Mouse (Mus musculus) midbrain, embryonic 16.5 days (tissue): ENCODE measurements around the gene Lrrc61. TPM values are rescaled to one million over a fixed set of nuclear protein-coding genes. Genes with fewer than 3 reads are reported as not detected.
"Not testable (repeated sequence)": the region's sequence is repeated elsewhere in the genome, so short reads cannot be mapped to it uniquely, and the experiment has no call there.

ENCODE experiments used
- ATAC-seq: fragments of 200-750 bp; cut with Nextera tagmentation; 2 replicates; pipeline ENCODE4 v1.8.0; 2017; ENCODE audit warnings: moderate TSS enrichment
- H3K27ac ChIP-seq: fragments of 300-500 bp; sonication (generic); 2 replicates; pipeline ENCODE4 v1.5.1; 2014; ENCODE audit warnings: mild to moderate bottlenecking, low read length, mixed read lengths
- H3K27me3 ChIP-seq: fragments of 300-500 bp; sonication (generic); 2 replicates; pipeline ENCODE4 v1.6.1; 2014; ENCODE audit warnings: low read depth, low read length, mixed read lengths; ENCODE audit not compliant: control insufficient read depth, insufficient read depth
- H3K36me3 ChIP-seq: fragments of 300-500 bp; sonication (generic); 2 replicates; pipeline ENCODE4 v1.6.1; 2014; ENCODE audit warnings: mild to moderate bottlenecking, low read length, moderate library complexity, mixed read lengths; ENCODE audit not compliant: control insufficient read depth, insufficient read depth
- H3K4me1 ChIP-seq: fragments of 300-500 bp; sonication (generic); 2 replicates; pipeline ENCODE4 v1.6.1; 2014; ENCODE audit warnings: mild to moderate bottlenecking, low read length, mixed read lengths; ENCODE audit not compliant: control insufficient read depth, insufficient read depth
- H3K4me2 ChIP-seq: fragments of 300-500 bp; sonication (generic); 2 replicates; pipeline ENCODE4 v1.6.1; 2014; ENCODE audit warnings: mild to moderate bottlenecking, low read length, mixed read lengths
- H3K4me3 ChIP-seq: fragments of 300-500 bp; sonication (generic); 2 replicates; pipeline ENCODE4 v1.5.1; 2014; ENCODE audit warnings: low read depth, mild to moderate bottlenecking, low read length, moderate library complexity, mixed read lengths
- H3K9ac ChIP-seq: fragments of 300-500 bp; sonication (generic); 2 replicates; pipeline ENCODE4 v1.6.1; 2014; ENCODE audit warnings: low read depth, low read length, mixed read lengths
- H3K9me3 ChIP-seq: fragments of 300-500 bp; sonication (generic); replicated peaks from 2 replicates; pipeline ENCODE4 v1.6.1; 2014; ENCODE audit warnings: mild to moderate bottlenecking, low read length, mixed read lengths; ENCODE audit not compliant: control insufficient read depth, poor library complexity, severe bottlenecking
- WGBS: fragments of 180-500 bp; shearing (Covaris S2); extraction: QIAGEN DNeasy Blood & Tissue Kit; methylation state at CpG from one replicate; pipeline ENCODE4 v1.1.7; 2014; 5-methylcytosine and 5-hydroxymethylcytosine counted together
- polyA plus RNA-seq: library from polyadenylated mRNA; unstranded; fragments of >200 nt; fragmentation: Nextera tagmentation; extraction: Ambion mirVana; gene quantifications from 2 replicates; pipeline ENCODE4 v1.2.1, GENCODE M21; 2015

Gene Lrrc61
- 27.5 and 27.9 TPM in 2 replicates for polyA plus RNA-seq

DNA sequence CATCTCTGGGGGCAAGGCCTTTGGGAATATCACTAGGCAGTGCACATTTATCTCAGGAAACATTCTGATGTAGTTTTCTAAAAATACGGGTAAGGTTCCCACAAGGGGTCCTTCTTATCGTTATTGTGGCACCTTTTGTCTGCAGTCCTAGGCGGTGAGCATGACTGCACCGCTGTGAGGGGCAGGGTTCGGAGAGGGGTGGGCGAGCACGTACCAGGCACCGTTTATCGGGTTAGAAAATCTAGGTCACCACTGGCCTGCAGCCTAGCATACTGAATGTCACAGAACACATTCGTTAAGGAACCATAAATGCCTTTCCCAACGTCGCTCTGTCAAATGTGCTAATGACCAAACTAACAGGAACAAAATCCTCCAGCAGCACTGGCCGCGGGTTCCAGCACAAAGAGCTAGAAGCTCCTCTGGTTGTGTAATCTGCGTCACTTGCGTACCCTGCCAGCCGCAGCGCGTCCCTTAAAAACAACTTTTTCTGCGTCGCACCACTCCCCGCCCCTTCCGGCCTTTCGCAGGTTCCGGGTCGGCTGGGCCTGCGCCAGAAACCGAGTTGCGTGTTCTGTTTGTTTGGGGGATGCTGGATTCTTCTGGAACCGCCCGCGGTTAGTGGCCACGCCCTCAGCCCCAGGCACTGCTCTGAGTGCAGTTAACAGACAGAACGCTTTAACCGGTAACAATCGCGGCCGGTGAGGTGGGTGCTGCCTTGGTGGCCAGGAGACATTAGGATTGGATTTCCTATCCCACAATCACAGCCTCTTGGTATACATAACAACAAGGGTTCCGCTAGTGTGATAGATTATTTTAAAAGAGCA lies at the start of gene Lrrc61:
TSS of gene Lrrc61 (plus strand) at position 517 of the 824 bp plus-strand sequence.
- WGBS, result under 1% methylated on average over 39 of the region's 39 CpGs
- peak; percentile 95 for ATAC-seq
- peak within 1 kb of the TSS; percentile 74 for H3K4me2 ChIP-seq
- H3K4me1 ChIP-seq, result peaks cover 15% of the 10 kb centered on the region
- H3K9me3 ChIP-seq, result no peaks in the 10 kb centered on the region
- H3K27me3 ChIP-seq, result no peaks in the 10 kb centered on the region
- peak within 1 kb of the TSS; percentile 78 for H3K9ac ChIP-seq
- H3K36me3 ChIP-seq, result 0 out of 2 replicates have a peak, but pooled peaks cover 2% of the 10 kb centered on the region
- H3K27ac ChIP-seq, result peak within 1 kb of the TSS; percentile 98
- H3K4me3 ChIP-seq, result peak within 1 kb of the TSS; percentile 56

- no peak overlapping the region for H3K9ac ChIP-seq
- H3K9me3 ChIP-seq, result no peaks in the 10 kb centered on the region
- peaks cover 8% of the 10 kb centered on the region; the same call in 1 of the 2 replicates for H3K36me3 ChIP-seq
- H3K27me3 ChIP-seq, result no peaks in the 10 kb centered on the region
- ATAC-seq, result no peak
- 80% methylated on average over 4 of the region's 4 CpGs for WGBS
- H3K4me1 ChIP-seq, result peaks cover 5% of the 10 kb centered on the region
- H3K4me3 ChIP-seq, result no peak overlapping the region
- no peak overlapping the region for H3K27ac ChIP-seq
- no peak overlapping the region for H3K4me2 ChIP-seq
Measured at GRCm38 (mm10) chr6:48508087-48508486, 46.5 kb upstream of the Lrrc61 start.

DNA sequence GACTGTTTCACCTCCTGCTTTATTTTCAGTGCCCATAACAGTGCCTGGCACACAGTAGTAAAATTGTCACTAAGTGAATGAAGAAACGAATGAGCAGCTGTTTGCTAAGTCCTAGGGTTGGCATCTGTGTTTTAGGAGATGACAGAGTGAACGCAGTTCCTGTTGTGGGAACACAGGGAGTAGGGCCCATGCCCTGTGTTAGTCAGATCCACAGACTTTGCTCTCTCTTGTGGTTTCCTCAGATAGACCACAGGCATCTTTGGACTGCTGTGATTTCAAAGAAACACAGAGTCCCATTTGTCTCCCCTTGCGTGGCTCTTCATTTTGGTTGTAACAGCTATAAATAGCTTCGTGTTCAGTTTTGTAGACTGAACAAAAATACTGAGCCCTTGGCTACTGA lies 44.2 kb upstream of the Lrrc61 start:
- H3K4me2 ChIP-seq, result no peak overlapping the region
- no peak overlapping the region for H3K4me3 ChIP-seq
- H3K9ac ChIP-seq, result no peak overlapping the region
- no peak overlapping the region for H3K27ac ChIP-seq
- ATAC-seq, result no peak
- WGBS, result 86% methylated on average over 4 of the region's 4 CpGs
- H3K27me3 ChIP-seq, result no peaks in the 10 kb centered on the region
- H3K36me3 ChIP-seq, result peaks cover 21% of the 10 kb centered on the region
- H3K4me1 ChIP-seq, result no peaks in the 10 kb centered on the region; the same call in 1 of the 2 replicates
- H3K9me3 ChIP-seq, result no peaks in the 10 kb centered on the region

GRCm38 (mm10) chr6:48511861-48512260 lies 42.7 kb upstream of the Lrrc61 start:
- Histone ChIP-seq H3K4me1 (no peaks in the 10 kb centered on the region), H3K9ac (no peak overlapping the region), H3K4me2 (no peak overlapping the region), H3K4me3 (no peak overlapping the region), H3K27ac (no peak overlapping the region), H3K9me3 (no peaks in the 10 kb centered on the region), H3K36me3 (peaks cover 31% of the 10 kb centered on the region), H3K27me3 (no peaks in the 10 kb centered on the region)
- no peak for ATAC-seq
- WGBS, result 92% methylated on average over 7 of the region's 7 CpGs

- ATAC-seq, result not testable (repeated sequence)
- over 99% methylated on average over 13 of the region's 16 CpGs for WGBS
Measured at GRCm38 (mm10) chr6:48524882-48525281, 29.7 kb upstream of the Lrrc61 start.

DNA sequence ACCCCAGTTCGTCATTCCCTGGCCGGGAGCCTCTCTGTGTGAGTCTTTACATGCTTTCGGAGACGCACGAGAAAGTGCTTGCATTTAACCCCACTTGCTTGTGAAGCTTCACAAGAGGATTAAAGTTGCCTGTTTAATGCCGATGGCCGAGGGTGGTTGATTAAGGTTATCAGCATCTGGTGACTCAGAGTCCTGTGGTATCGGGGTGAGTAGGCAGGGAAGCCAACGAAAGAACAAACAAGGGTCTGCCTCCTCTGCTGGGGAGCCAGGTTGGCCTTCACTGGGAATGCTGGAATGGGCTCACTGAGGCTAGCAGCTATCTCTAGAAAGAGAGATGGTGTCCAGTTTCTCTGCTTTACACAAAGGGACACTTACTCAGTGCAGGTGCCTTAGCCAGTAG lies 26.7 kb upstream of the Lrrc61 start:
- Histone ChIP-seq H3K4me3 (no peak overlapping the region), H3K27me3 (no peaks in the 10 kb centered on the region), H3K36me3 (peaks cover 10% of the 10 kb centered on the region), H3K9ac (no peak overlapping the region), H3K9me3 (no peaks in the 10 kb centered on the region), H3K4me2 (no peak overlapping the region), H3K27ac (no peak overlapping the region), H3K4me1 (no peaks in the 10 kb centered on the region)
- no peak for ATAC-seq
- whole genome bisulfite sequencing, result 72% methylated on average over 9 of the region's 9 CpGs

More at GRCm38 (mm10) chr6:48524882-48525281, 29.7 kb upstream of the Lrrc61 start:
- H3K9ac ChIP-seq, H3K4me3 ChIP-seq, H3K27ac ChIP-seq, H3K27me3 ChIP-seq, H3K4me2 ChIP-seq, H3K9me3 ChIP-seq, H3K4me1 ChIP-seq: not testable (repeated sequence)
- peaks cover 11% of the 10 kb centered on the region; the same call in 1 of the 2 replicates for H3K36me3 ChIP-seq

- H3K36me3 ChIP-seq, result peaks cover 10% of the 10 kb centered on the region
Measured at GRCm38 (mm10) chr6:48529261-48529660, 25.3 kb upstream of the Lrrc61 start.

GRCm38 (mm10) chr6:48529871-48530440 lies 24.6 kb upstream of the Lrrc61 start:
- no peak for ATAC-seq
- Histone ChIP-seq H3K27me3 (no peaks in the 10 kb centered on the region), H3K4me3 (no peak overlapping the region), H3K27ac (no peak overlapping the region), H3K36me3 (peaks cover 10% of the 10 kb centered on the region), H3K9ac (no peak overlapping the region; the same call in 1 of the 2 replicates), H3K4me1 (no peaks in the 10 kb centered on the region), H3K4me2 (no peak overlapping the region), H3K9me3 (no peaks in the 10 kb centered on the region)
- 86% methylated on average over 16 of the region's 16 CpGs for WGBS

More at GRCm38 (mm10) chr6:48529261-48529660, 25.3 kb upstream of the Lrrc61 start:
- 80% methylated on average over 14 of the region's 14 CpGs for WGBS
- H3K27me3 ChIP-seq, result no peaks in the 10 kb centered on the region
- ATAC-seq, result no peak
- no peaks in the 10 kb centered on the region for H3K9me3 ChIP-seq
- H3K27ac ChIP-seq, result no peak overlapping the region
- H3K9ac ChIP-seq, result no peak overlapping the region
- no peak overlapping the region for H3K4me3 ChIP-seq
- no peak overlapping the region for H3K4me2 ChIP-seq
- no peaks in the 10 kb centered on the region for H3K4me1 ChIP-seq

- peaks cover 6% of the 10 kb centered on the region for H3K36me3 ChIP-seq
- H3K4me2 ChIP-seq, result no peak overlapping the region
- no peaks in the 10 kb centered on the region for H3K4me1 ChIP-seq
- H3K27me3 ChIP-seq, result no peaks in the 10 kb centered on the region
- H3K27ac ChIP-seq, result no peak overlapping the region
- H3K4me3 ChIP-seq, result no peak overlapping the region
- H3K9me3 ChIP-seq, result no peaks in the 10 kb centered on the region
- 83% methylated on average over 2 of the region's 2 CpGs for WGBS
- H3K9ac ChIP-seq, result no peak overlapping the region
- ATAC-seq, result no peak
Measured at GRCm38 (mm10) chr6:48530862-48531261, 23.7 kb upstream of the Lrrc61 start.
